20 mouse cellular contexts compared by ENCODE assay signal in the genomic region with DNA sequence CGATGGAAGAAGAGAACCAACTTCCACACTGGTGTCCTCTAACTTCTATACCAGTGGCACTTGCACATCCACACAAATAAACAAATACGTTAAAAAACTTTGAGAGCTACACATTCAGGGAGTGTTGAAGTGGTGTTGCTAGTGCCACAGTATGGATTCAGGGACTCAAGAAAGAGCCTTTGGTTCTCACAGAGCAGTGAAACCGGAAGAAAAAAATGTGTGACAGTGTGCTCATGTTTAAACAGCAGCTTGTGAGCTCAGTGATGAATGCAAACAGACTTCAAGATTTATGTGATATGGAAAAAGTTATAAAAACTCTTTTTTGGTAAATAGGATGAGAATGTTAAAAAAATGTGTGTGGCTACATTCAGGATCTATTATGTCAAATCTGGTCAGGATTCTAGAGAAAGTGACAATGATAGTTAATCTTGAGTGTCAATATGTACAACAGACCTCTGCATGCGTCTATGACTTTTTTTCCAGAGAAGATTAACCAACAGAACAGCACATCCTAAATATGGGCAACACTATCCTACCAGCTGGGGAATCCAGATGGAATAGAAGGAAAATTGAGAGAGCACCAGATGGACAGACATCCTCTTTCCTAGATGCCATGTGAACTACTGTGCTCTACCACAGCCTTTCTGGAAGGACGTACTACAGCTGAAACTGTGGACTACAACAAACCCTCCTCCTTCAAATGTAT. TPM values are rescaled to one million over a fixed set of nuclear protein-coding genes. Genes with fewer than 3 reads are reported as not detected.
DNase-seq lines count a peak whose midpoint lies in the region; ATAC-seq and TF ChIP-seq lines count a peak whose summit lies in the region.
"Had no signal": no experiment of that assay in that cellular context is flagged by ENCODE, and none has a peak within 500 bp of the region (broad histone marks: within the 10 kb centered on the region; RNA-seq: fewer than 3 reads in every experiment).

No protein-coding gene starts in this region.

- H3K27me3 ChIP-seq in heart, embryonic 13.5 days (replicated peaks), result no peaks in the 10 kb centered on the region
- H3K27me3 ChIP-seq in limb, embryonic 13.5 days, result no peaks in the 10 kb centered on the region

- peaks cover 18% of the 10 kb centered on the region for H3K4me1 ChIP-seq in heart, embryonic 13.5 days
- H3K4me1 ChIP-seq in limb, embryonic 13.5 days, result peaks cover 36% of the 10 kb centered on the region

- H3K9me3 ChIP-seq in heart, embryonic 13.5 days, result no peaks in the 10 kb centered on the region
- no peaks in the 10 kb centered on the region for H3K9me3 ChIP-seq in limb, embryonic 13.5 days

- no peak for ATAC-seq in heart, embryonic 13.5 days (ENCODE audit: extremely low read depth, insufficient number of reproducible peaks, low FRiP score, low TSS enrichment)
- no peak for ATAC-seq in limb, embryonic 13.5 days (ENCODE audit: low FRiP score, low read depth)
- ATAC-seq in erythroid progenitor cell, adult 5-6 weeks (replicated peaks; ENCODE audit: low FRiP score, poor library complexity, severe bottlenecking), result no peak

- no peak for DNase-seq in heart, adult 11 months
- DNase-seq in brain, embryonic 14.5 days (ENCODE audit: low read depth), result peak; percentile 8
- DNase-seq in layer of hippocampus, adult 18-20 months (ENCODE audit: low spot score in 2 of 2), result peak; percentile 56 to 79
- DNase-seq in retina, postnatal 1 day, result no peak
- no peak for DNase-seq in cerebellum, postnatal 36 days
- DNase-seq: adrenal gland, postnatal 14 days; gastrocnemius, adult 2 months; heart, postnatal 36 days; kidney, adult 9 months had no signal

- H3K4me3 ChIP-seq in heart, embryonic 13.5 days, result no peak overlapping the region
- no peak overlapping the region for H3K4me3 ChIP-seq in limb, embryonic 13.5 days
- H3K4me3 ChIP-seq: gastrocnemius, adult 2 months had no signal

- H3K27ac ChIP-seq in heart, embryonic 13.5 days (replicated peaks), result peak overlapping the region; percentile 62
- peak overlapping the region; percentile 78 for H3K27ac ChIP-seq in limb, embryonic 13.5 days
- H3K27ac ChIP-seq: gastrocnemius, adult 2 months; liver, embryonic 14.5 days; stomach, postnatal 0 days had no signal

- no peaks in the 10 kb centered on the region for H3K36me3 ChIP-seq in heart, embryonic 13.5 days
- no peaks in the 10 kb centered on the region for H3K36me3 ChIP-seq in limb, embryonic 13.5 days

- no peak overlapping the region for H3K4me2 ChIP-seq in heart, embryonic 13.5 days
- peak overlapping the region; percentile 35 for H3K4me2 ChIP-seq in limb, embryonic 13.5 days (replicated peaks)
- H3K4me2 ChIP-seq: midbrain, embryonic 11.5 days had no signal

- TF ChIP-seq POLR2A in brain, embryonic 14.5 days (IDR thresholded peaks at IDR 0.05; ENCODE audit: borderline replicate concordance, extremely low read depth, insufficient read depth, insufficient read length, poor library complexity, severe bottlenecking), result no peak

- 72% methylated on average over 5 of the region's 5 CpGs for WGBS in heart, embryonic 13.5 days
- WGBS in limb, embryonic 13.5 days, result 45% methylated on average over 5 of the region's 5 CpGs

- TF ChIP-seq CTCF in brain, embryonic 14.5 days (IDR thresholded peaks at IDR 0.05; ENCODE audit: borderline replicate concordance, extremely low read depth, insufficient read depth, insufficient read length), result no peak

- H3K9ac ChIP-seq in heart, embryonic 13.5 days, result no peak overlapping the region
- 0 out of 2 replicates have a peak overlapping the region, but pooled peaks have one; percentile 19 for H3K9ac ChIP-seq in limb, embryonic 13.5 days
- H3K9ac ChIP-seq: liver, embryonic 14.5 days had no signal

RNA-seq across cellular contexts. Expression of gene Nr5a1, which starts 56.6 kb away (rescaled TPM):
- not detected in 2 replicates for polyA plus RNA-seq in heart, embryonic 13.5 days (2015; fragmentation: Nextera tagmentation; extraction: Ambion mirVana)
- 1.2 and 2.1 TPM in 2 replicates for polyA plus RNA-seq in brain, embryonic 14.5 days (2012; rRNA removed)
- total RNA-seq in layer of hippocampus, adult 18-20 months (2021), result not detected
- 0.13 TPM in 1 of 2 replicates, not detected in the other for polyA plus RNA-seq in limb, embryonic 13.5 days (2015; fragmentation: Nextera tagmentation; extraction: Ambion mirVana)
- total RNA-seq in erythroid progenitor cell, adult 5-6 weeks (2015; ENCODE audit: low replicate concordance), result not detected in 2 replicates
- total RNA-seq in erythroid progenitor cell, adult 5-6 weeks (2017; ENCODE audit: low replicate concordance), result not detected in 2 replicates
- total RNA-seq: common myeloid progenitor, adult 5-6 weeks; gastrocnemius, adult 2 months; heart, adult 8-10 months; heart, postnatal 36 days; layer of hippocampus, postnatal 10 days; MEL had no signal
- polyA plus RNA-seq: liver, embryonic 14.5 days; urinary bladder, adult 2 months had no signal

Comparison
In these comparisons a context has a peak if more than half of its experiments do, and no peak if none do; other contexts are left out.
1. DNase-seq: peak in brain, embryonic 14.5 days (single experiment) and layer of hippocampus, adult 18-20 months (2 of 2); none in heart, adult 11 months (single experiment), retina, postnatal 1 day (single experiment) and cerebellum, postnatal 36 days (0 of 2).